Comparison of ENCODE assay signal across 23 mouse cellular contexts in the genomic region with DNA sequence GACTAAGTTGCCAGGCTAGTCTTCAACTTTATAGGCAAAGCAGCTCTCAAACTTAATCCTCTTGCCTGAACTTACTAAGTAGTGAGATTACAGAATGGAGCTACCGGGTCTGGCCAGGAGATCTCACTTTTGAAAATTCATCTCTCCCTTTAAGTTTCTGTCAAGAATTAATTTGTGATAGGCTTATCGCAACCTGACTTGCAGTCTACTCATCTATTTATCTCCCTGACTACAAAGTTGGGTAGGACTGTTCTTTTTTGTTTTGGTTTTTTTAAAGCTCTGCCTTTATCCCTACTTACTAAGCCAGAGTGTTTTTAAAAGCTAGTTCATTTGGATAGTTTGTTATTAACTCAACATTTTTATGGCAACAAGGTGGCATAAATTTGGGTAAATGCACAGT. TPM values are rescaled to one million over a fixed set of nuclear protein-coding genes. Genes with fewer than 3 reads are reported as not detected.
DNase-seq lines count a peak whose midpoint lies in the region; ATAC-seq and TF ChIP-seq lines count a peak whose summit lies in the region.
"Had no signal": no experiment of that assay in that cellular context is flagged by ENCODE, and none has a peak within 500 bp of the region (broad histone marks: within the 10 kb centered on the region; RNA-seq: fewer than 3 reads in every experiment).

No protein-coding gene starts in this region.

- no peak for TF ChIP-seq CTCF in liver, embryonic 14.5 days (IDR thresholded peaks at IDR 0.05; ENCODE audit: low read depth)
- no peak for TF ChIP-seq CTCF in thymus, adult 2 months (IDR thresholded peaks at IDR 0.05; ENCODE audit: borderline replicate concordance, control insufficient read depth, extremely low read depth, insufficient read depth, low read length, poor library complexity)

- ATAC-seq in liver, embryonic 11.5 days (replicated peaks; ENCODE audit: low FRiP score), result no peak
- no peak for ATAC-seq in liver, embryonic 14.5 days (ENCODE audit: insufficient read depth)
- peak; percentile 16; the same call in 1 of the 2 replicates for ATAC-seq in megakaryocyte progenitor cell, adult 5-6 weeks (replicated peaks; ENCODE audit: poor library complexity)
- ATAC-seq: CD4-positive, CD25-positive, alpha-beta regulatory T cell, adult 4 months; forebrain, embryonic 15.5 days had no signal

- H3K4me3 ChIP-seq in liver, embryonic 11.5 days (ENCODE audit: low read depth, low read length), result no peak overlapping the region
- H3K4me3 ChIP-seq in liver, embryonic 14.5 days (ENCODE audit: insufficient read depth in 1 of 2, low read depth in 2 of 2, low read length in 2 of 2), result peak overlapping the region in 1 of 2 experiments; percentile 20; a peak in 1 of 4 replicates
- H3K4me3 ChIP-seq in thymus, adult 2 months (ENCODE audit: control insufficient read depth, insufficient read depth, low read length), result no peak overlapping the region
- H3K4me3 ChIP-seq: embryonic facial prominence, embryonic 13.5 days; forebrain, embryonic 15.5 days; heart, embryonic 12.5 days; hindbrain, embryonic 15.5 days had no signal

- peak overlapping the region; percentile 26; the same call in 1 of the 2 replicates for H3K4me2 ChIP-seq in liver, embryonic 11.5 days
- H3K4me2 ChIP-seq in liver, embryonic 14.5 days (ENCODE audit: low read depth), result peak overlapping the region; percentile 71
- H3K4me2 ChIP-seq: embryonic facial prominence, embryonic 13.5 days; forebrain, embryonic 15.5 days; heart, embryonic 12.5 days; hindbrain, embryonic 15.5 days had no signal

- 59% methylated on average over 2 of the region's 2 CpGs for WGBS in liver, embryonic 11.5 days
- 25% methylated on average over 2 of the region's 2 CpGs for WGBS in liver, embryonic 14.5 days (ENCODE audit: insufficient replicate concordance)
- 97% methylated on average over 2 of the region's 2 CpGs for WGBS in thymus, adult 2 months

- DNase-seq in liver, embryonic 11.5 days (ENCODE audit: low spot score), result no peak
- no peak for DNase-seq in liver
- DNase-seq in liver, embryonic 14.5 days (ENCODE audit: low read depth in 3 of 3, low spot score in 3 of 3), result peak in 2 of 3 experiments; percentile 35 to 43
- DNase-seq in heart, postnatal 25 days (ENCODE audit: low spot score), result no peak
- DNase-seq in gastrocnemius, postnatal 10 days, result no peak
- no peak for DNase-seq in thymus, adult 2 months
- DNase-seq: adrenal gland, postnatal 10 days; B cell, adult 2 months; cerebellum, adult 11 months; cerebellum, adult 9-10 months; cerebellum, postnatal 36 days; gastrocnemius, postnatal 25 days; heart, postnatal 36 days had no signal

- no peaks in the 10 kb centered on the region for H3K9me3 ChIP-seq in liver, embryonic 11.5 days (ENCODE audit: control insufficient read depth, low read length)
- no peaks in the 10 kb centered on the region for H3K9me3 ChIP-seq in liver, embryonic 14.5 days (ENCODE audit: control insufficient read depth, low read length)
- H3K9me3 ChIP-seq: embryonic facial prominence, embryonic 13.5 days; forebrain, embryonic 15.5 days; heart, embryonic 12.5 days; hindbrain, embryonic 15.5 days had no signal

- peak overlapping the region; percentile 44; the same call in 1 of the 2 replicates for H3K27ac ChIP-seq in liver, embryonic 11.5 days (ENCODE audit: low read depth, low read length)
- peak overlapping the region; percentile 96 for H3K27ac ChIP-seq in liver, embryonic 14.5 days
- H3K27ac ChIP-seq in thymus, adult 2 months (ENCODE audit: control insufficient read depth, insufficient read depth, low read length), result no peak overlapping the region
- H3K27ac ChIP-seq: embryonic facial prominence, embryonic 13.5 days; forebrain, embryonic 15.5 days; hindbrain, embryonic 15.5 days had no signal

- H3K36me3 ChIP-seq in liver, embryonic 11.5 days (ENCODE audit: control insufficient read depth, insufficient read depth, low read length), result no peaks in the 10 kb centered on the region
- no peaks in the 10 kb centered on the region for H3K36me3 ChIP-seq in liver, embryonic 14.5 days (replicated peaks; ENCODE audit: control insufficient read depth, insufficient read depth, low read depth)
- H3K36me3 ChIP-seq in thymus, adult 2 months (ENCODE audit: control insufficient read depth, insufficient read depth, low read length), result 0 out of 2 replicates have a peak, but pooled peaks cover 3% of the 10 kb centered on the region
- H3K36me3 ChIP-seq: G1E had no signal

- H3K4me1 ChIP-seq in liver, embryonic 11.5 days (replicated peaks; ENCODE audit: control insufficient read depth, insufficient read depth, low read length), result peaks cover 14% of the 10 kb centered on the region
- peaks cover 40 to 49% of the 10 kb centered on the region in 2 experiments for H3K4me1 ChIP-seq in liver, embryonic 14.5 days (replicated peaks; ENCODE audit: control insufficient read depth in 2 of 2, insufficient read depth in 2 of 2, low read length in 1 of 2)
- H3K4me1 ChIP-seq in thymus, adult 2 months (replicated peaks; ENCODE audit: control insufficient read depth, insufficient read depth, low read length), result no peaks in the 10 kb centered on the region
- H3K4me1 ChIP-seq: embryonic facial prominence, embryonic 13.5 days; forebrain, embryonic 15.5 days; heart, embryonic 12.5 days; hindbrain, embryonic 15.5 days had no signal

- intact Hi-C loops in heart, postnatal 25 days (cut with DNase I), result no loop called here

- H3K27me3 ChIP-seq in liver, embryonic 11.5 days (replicated peaks; ENCODE audit: control insufficient read depth, insufficient read depth, low read length), result no peaks in the 10 kb centered on the region
- no peaks in the 10 kb centered on the region for H3K27me3 ChIP-seq in liver, embryonic 14.5 days (ENCODE audit: control insufficient read depth, insufficient read depth, low read length)
- H3K27me3 ChIP-seq in thymus, adult 2 months (ENCODE audit: control insufficient read depth, insufficient read depth, low read length), result no peaks in the 10 kb centered on the region
- H3K27me3 ChIP-seq: embryonic facial prominence, embryonic 13.5 days; forebrain, embryonic 15.5 days; heart, embryonic 12.5 days; hindbrain, embryonic 15.5 days had no signal

- TF ChIP-seq EP300 in liver, embryonic 14.5 days (IDR thresholded peaks at IDR 0.05; ENCODE audit: low read depth), result peak; percentile 67

- TF ChIP-seq POLR2A in thymus, adult 2 months (IDR thresholded peaks at IDR 0.05; ENCODE audit: control insufficient read depth, extremely low read depth, insufficient read depth, low read length, poor library complexity), result no peak

- no peak overlapping the region for H3K9ac ChIP-seq in liver, embryonic 11.5 days (ENCODE audit: low read depth, low read length)
- H3K9ac ChIP-seq in liver, embryonic 14.5 days (replicated peaks), result 0 out of 2 replicates have a peak overlapping the region, but pooled peaks have one; percentile 38
- H3K9ac ChIP-seq: embryonic facial prominence, embryonic 13.5 days; forebrain, embryonic 15.5 days; heart, embryonic 12.5 days; hindbrain, embryonic 15.5 days had no signal

RNA-seq across cellular contexts. Expression of a gene that starts 23.0 kb away (rescaled TPM):
- polyA plus RNA-seq in liver, embryonic 11.5 days (2014; fragmentation: Nextera tagmentation; extraction: Ambion mirVana), result 32.0 and 32.1 TPM in 2 replicates
- polyA plus RNA-seq in liver, embryonic 14.5 days (2012; rRNA removed), result 7.9 and 10.7 TPM in 2 replicates
- polyA plus RNA-seq in liver, embryonic 14.5 days (2014; fragmentation: Nextera tagmentation; extraction: Ambion mirVana), result 16.6 and 18.1 TPM in 2 replicates
- 29.0 and 31.6 TPM in 2 replicates for total RNA-seq in megakaryocyte progenitor cell, adult 5-6 weeks (2015)
- 23.3 and 24.6 TPM in 2 replicates for total RNA-seq in megakaryocyte progenitor cell, adult 5-6 weeks (2017)
- 10 to 100 TPM; 14.8 to 15.1 TPM for total RNA-seq in heart, postnatal 25 days (2021)
- 10 to 100 TPM; 16.6 to 19.5 TPM for total RNA-seq in gastrocnemius, postnatal 10 days (2021)
- 84.9 and 105 TPM in 2 replicates for polyA plus RNA-seq in thymus, adult 2 months (2012; rRNA removed)
- polyA plus RNA-seq: G1E had no signal

RNA-seq across cellular contexts. Expression of a gene that starts 35.3 kb away (rescaled TPM):
- 130 and 137 TPM in 2 replicates for polyA plus RNA-seq in liver, embryonic 11.5 days (2014; fragmentation: Nextera tagmentation; extraction: Ambion mirVana)
- polyA plus RNA-seq in liver, embryonic 14.5 days (2012; rRNA removed), result 75.2 and 79.9 TPM in 2 replicates
- 162 and 164 TPM in 2 replicates for polyA plus RNA-seq in liver, embryonic 14.5 days (2014; fragmentation: Nextera tagmentation; extraction: Ambion mirVana)
- 9.6 and 15.8 TPM in 2 replicates for total RNA-seq in megakaryocyte progenitor cell, adult 5-6 weeks (2015)
- 8.9 and 11.0 TPM in 2 replicates for total RNA-seq in megakaryocyte progenitor cell, adult 5-6 weeks (2017)
- total RNA-seq in heart, postnatal 25 days (2021), result 1 to 10 TPM in 1 of 2 experiments, under 1 TPM in 1; 0.78 to 1.4 TPM
- 1 to 10 TPM; 3.6 to 4.9 TPM for total RNA-seq in gastrocnemius, postnatal 10 days (2021)
- 0.71 and 1.1 TPM in 2 replicates for polyA plus RNA-seq in thymus, adult 2 months (2012; rRNA removed)
- total RNA-seq: G1E had no signal
- polyA plus RNA-seq: G1E had no signal

RNA-seq across cellular contexts. Expression of a gene that starts 47.3 kb away (rescaled TPM):
- polyA plus RNA-seq in liver, embryonic 11.5 days (2014; fragmentation: Nextera tagmentation; extraction: Ambion mirVana), result not detected in 2 replicates
- not detected in 2 replicates for polyA plus RNA-seq in liver, embryonic 14.5 days (2012; rRNA removed)
- polyA plus RNA-seq in liver, embryonic 14.5 days (2014; fragmentation: Nextera tagmentation; extraction: Ambion mirVana), result not detected in 2 replicates
- total RNA-seq in megakaryocyte progenitor cell, adult 5-6 weeks (2015), result not detected in 2 replicates
- not detected in 2 replicates for total RNA-seq in megakaryocyte progenitor cell, adult 5-6 weeks (2017)
- not detected for total RNA-seq in heart, postnatal 25 days (2021)
- not detected for total RNA-seq in gastrocnemius, postnatal 10 days (2021)
- 975 and 1,293 TPM in 2 replicates for polyA plus RNA-seq in thymus, adult 2 months (2012; rRNA removed)
- total RNA-seq: adrenal gland, postnatal 10 days; G1E; gastrocnemius, postnatal 25 days; granulocyte monocyte progenitor cell, adult 5-6 weeks; heart, adult 8-10 months; heart, postnatal 36 days had no signal
- polyA plus RNA-seq: CD4-positive, CD25-positive, alpha-beta regulatory T cell, adult 4 months; embryonic facial prominence, embryonic 13.5 days; forebrain, embryonic 11.5 days; G1E; heart, embryonic 12.5 days had no signal

Comparison
In these comparisons a context has a peak if more than half of its experiments do, and no peak if none do; other contexts are left out.
1. DNase-seq: peak in liver, embryonic 14.5 days (2 of 3); none in liver, embryonic 11.5 days (single experiment), liver (single experiment), heart, postnatal 25 days (single experiment), gastrocnemius, postnatal 10 days (single experiment) and thymus, adult 2 months (single experiment).